Mouse (Mus musculus) cerebellum, adult 2 months (tissue): Measurements from ENCODE around the gene Ip6k1.

Experiments used
- CTCF ChIP-seq: fragments of 200-500 bp; IDR thresholded peaks from 2 replicates; pipeline ENCODE4 v1.5.1; 2011; ENCODE audit warnings: low read depth, mild to moderate bottlenecking, control low read depth, low read length, moderate library complexity, borderline replicate concordance; ENCODE audit not compliant: insufficient read depth
- POLR2A ChIP-seq: fragments of 200-500 bp; IDR thresholded peaks from 2 replicates; pipeline ENCODE4 v1.6.1; 2011; ENCODE audit warnings: low read length, control low read depth, borderline replicate concordance; ENCODE audit not compliant: insufficient read depth

GRCm38 (mm10) chr9:108065491-108066011 lies 63.2 kb downstream of the Ip6k1 start:
- TF ChIP-seq CTCF, result peak; percentile 82
- TF ChIP-seq POLR2A, result no peak
